Mouse (Mus musculus): ENCODE data around the gene Prpf6. TPM values are rescaled to one million over a fixed set of nuclear protein-coding genes. Genes with fewer than 3 reads are reported as not detected.
A peak's percentile ranks its signal among the peaks of the same experiment; 100 is the strongest.

Gene Prpf6
- polyA plus RNA-seq, 1 experiment from 2014 or later: 74.5 TPM

GRCm38 (mm10) chr2:181684713-181685112, 93.0 kb downstream of the Prpf6 start:
- no peak overlapping the region for H3K9ac ChIP-seq (replicated peaks; ENCODE audit: low read depth, low read length)
- H3K27ac ChIP-seq (ENCODE audit: low read length): no peak overlapping the region
- no peaks in the 10 kb centered on the region for H3K9me3 ChIP-seq (ENCODE audit: control insufficient read depth, low read length)
- no peak overlapping the region for H3K4me3 ChIP-seq (replicated peaks; ENCODE audit: low read length)
- no peak overlapping the region for H3K4me2 ChIP-seq (ENCODE audit: low read length)
- H3K36me3 ChIP-seq (ENCODE audit: control insufficient read depth, insufficient read depth): peaks cover 14% of the 10 kb centered on the region
- no peak for ATAC-seq
- H3K4me1 ChIP-seq (replicated peaks; ENCODE audit: control insufficient read depth, insufficient read depth, low read length): peaks cover 13% of the 10 kb centered on the region
- no peaks in the 10 kb centered on the region for H3K27me3 ChIP-seq (replicated peaks; ENCODE audit: control insufficient read depth, insufficient read depth, low read length)
- WGBS: 75% methylated on average over 1 of the region's 1 CpGs

GRCm38 (mm10) chr2:181685686-181686085, 94.0 kb downstream of the Prpf6 start:
- ATAC-seq: no peak
- Histone ChIP-seq H3K4me3 (replicated peaks; ENCODE audit: low read length) (no peak overlapping the region), H3K4me1 (replicated peaks; ENCODE audit: control insufficient read depth, insufficient read depth, low read length) (peaks cover 9% of the 10 kb centered on the region), H3K9me3 (ENCODE audit: control insufficient read depth, low read length) (no peaks in the 10 kb centered on the region), H3K4me2 (ENCODE audit: low read length) (no peak overlapping the region), H3K36me3 (ENCODE audit: control insufficient read depth, insufficient read depth) (peaks cover 14% of the 10 kb centered on the region), H3K9ac (replicated peaks; ENCODE audit: low read depth, low read length) (no peak overlapping the region), H3K27ac (ENCODE audit: low read length) (no peak overlapping the region), H3K27me3 (replicated peaks; ENCODE audit: control insufficient read depth, insufficient read depth, low read length) (no peaks in the 10 kb centered on the region)
- 94% methylated on average over 4 of the region's 4 CpGs for WGBS

DNA sequence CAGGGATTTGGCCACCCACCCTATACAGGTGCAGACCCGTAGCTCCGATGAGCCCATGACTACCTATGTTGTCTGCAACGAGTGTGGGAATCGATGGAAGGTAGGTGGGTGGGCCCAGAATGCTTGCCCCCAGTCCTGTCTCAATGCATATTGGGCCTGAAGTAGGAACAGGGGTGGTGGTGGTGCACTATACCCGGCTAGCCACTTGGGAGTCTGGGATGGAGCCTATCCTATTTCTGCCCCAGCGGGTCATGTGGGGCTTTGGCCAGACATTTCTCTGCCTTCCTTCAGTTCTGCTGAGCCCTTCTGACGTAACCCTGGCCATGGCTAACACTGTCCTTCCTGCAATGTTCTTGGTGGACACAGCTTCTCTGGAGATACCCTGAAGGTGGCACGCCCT, 95.9 kb downstream of the Prpf6 start:
- no peaks in the 10 kb centered on the region for H3K9me3 ChIP-seq (ENCODE audit: control insufficient read depth, low read length)
- peaks cover 14% of the 10 kb centered on the region for H3K36me3 ChIP-seq (ENCODE audit: control insufficient read depth, insufficient read depth)
- no peak overlapping the region for H3K4me3 ChIP-seq (replicated peaks; ENCODE audit: low read length)
- 93% methylated on average over 8 of the region's 8 CpGs for WGBS
- no peak for ATAC-seq
- H3K4me1 ChIP-seq (replicated peaks; ENCODE audit: control insufficient read depth, insufficient read depth, low read length): peaks cover 3% of the 10 kb centered on the region
- H3K4me2 ChIP-seq (ENCODE audit: low read length): no peak overlapping the region
- no peaks in the 10 kb centered on the region for H3K27me3 ChIP-seq (replicated peaks; ENCODE audit: control insufficient read depth, insufficient read depth, low read length)
- no peak overlapping the region for H3K9ac ChIP-seq (replicated peaks; ENCODE audit: low read depth, low read length)
- no peak overlapping the region for H3K27ac ChIP-seq (ENCODE audit: low read length)

- H3K4me1 ChIP-seq (replicated peaks; ENCODE audit: control insufficient read depth, insufficient read depth, low read length): peaks cover 15% of the 10 kb centered on the region
- no peak overlapping the region for H3K9ac ChIP-seq (replicated peaks; ENCODE audit: low read depth, low read length)
- ATAC-seq: no peak
- peaks cover 14% of the 10 kb centered on the region for H3K36me3 ChIP-seq (ENCODE audit: control insufficient read depth, insufficient read depth)
- H3K27ac ChIP-seq (ENCODE audit: low read length): no peak overlapping the region
- no peaks in the 10 kb centered on the region for H3K9me3 ChIP-seq (ENCODE audit: control insufficient read depth, low read length)
- H3K27me3 ChIP-seq (replicated peaks; ENCODE audit: control insufficient read depth, insufficient read depth, low read length): no peaks in the 10 kb centered on the region
- H3K4me3 ChIP-seq (replicated peaks; ENCODE audit: low read length): no peak overlapping the region
- WGBS: 91% methylated on average over 10 of the region's 10 CpGs
- no peak overlapping the region for H3K4me2 ChIP-seq (ENCODE audit: low read length)
Observed at GRCm38 (mm10) chr2:181689466-181690160, 97.9 kb downstream of the Prpf6 start.

- no peak for ATAC-seq
- WGBS: 91% methylated on average over 6 of the region's 6 CpGs
- Histone ChIP-seq H3K9me3 (ENCODE audit: control insufficient read depth, low read length) (no peaks in the 10 kb centered on the region), H3K27me3 (replicated peaks; ENCODE audit: control insufficient read depth, insufficient read depth, low read length) (no peaks in the 10 kb centered on the region), H3K9ac (replicated peaks; ENCODE audit: low read depth, low read length) (no peak overlapping the region), H3K4me2 (ENCODE audit: low read length) (no peak overlapping the region), H3K36me3 (ENCODE audit: control insufficient read depth, insufficient read depth) (peaks cover 11% of the 10 kb centered on the region), H3K27ac (ENCODE audit: low read length) (no peak overlapping the region), H3K4me3 (replicated peaks; ENCODE audit: low read length) (no peak overlapping the region), H3K4me1 (replicated peaks; ENCODE audit: control insufficient read depth, insufficient read depth, low read length) (peaks cover 15% of the 10 kb centered on the region)
Observed at GRCm38 (mm10) chr2:181691083-181691482, 99.4 kb downstream of the Prpf6 start.

DNA sequence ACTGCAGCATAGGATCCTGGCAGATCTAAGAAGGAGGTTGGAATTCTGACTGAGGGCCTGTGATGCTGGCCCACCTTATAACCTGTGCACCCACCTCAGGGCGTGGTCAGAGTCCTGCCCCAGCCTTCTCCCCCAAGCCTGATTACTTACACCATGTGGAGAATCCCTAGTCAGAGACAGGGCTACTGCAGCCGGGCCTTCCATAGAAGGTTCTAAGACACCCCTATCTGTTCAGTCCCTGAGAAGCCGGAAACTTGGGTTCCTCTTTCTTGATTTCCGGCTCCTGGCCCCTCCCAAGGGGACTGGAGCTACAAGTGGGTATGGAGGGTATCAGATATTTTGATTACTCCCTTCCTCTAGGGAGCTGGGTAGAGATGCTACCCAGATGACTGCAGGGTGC, 99.9 kb downstream of the Prpf6 start:
- no peak for ATAC-seq
- H3K27ac ChIP-seq (ENCODE audit: low read length): no peak overlapping the region
- no peak overlapping the region for H3K4me2 ChIP-seq (ENCODE audit: low read length)
- H3K36me3 ChIP-seq (ENCODE audit: control insufficient read depth, insufficient read depth): peaks cover 11% of the 10 kb centered on the region
- peaks cover 15% of the 10 kb centered on the region for H3K4me1 ChIP-seq (replicated peaks; ENCODE audit: control insufficient read depth, insufficient read depth, low read length)
- H3K9me3 ChIP-seq (ENCODE audit: control insufficient read depth, low read length): no peaks in the 10 kb centered on the region
- no peak overlapping the region for H3K9ac ChIP-seq (replicated peaks; ENCODE audit: low read depth, low read length)
- H3K27me3 ChIP-seq (replicated peaks; ENCODE audit: control insufficient read depth, insufficient read depth, low read length): no peaks in the 10 kb centered on the region
- H3K4me3 ChIP-seq (replicated peaks; ENCODE audit: low read length): no peak overlapping the region
- WGBS: 88% methylated on average over 4 of the region's 4 CpGs

- H3K36me3 ChIP-seq (ENCODE audit: control insufficient read depth, insufficient read depth): peaks cover 11% of the 10 kb centered on the region
- H3K4me3 ChIP-seq (replicated peaks; ENCODE audit: low read length): no peak overlapping the region
- no peak overlapping the region for H3K27ac ChIP-seq (ENCODE audit: low read length)
- no peak overlapping the region for H3K4me2 ChIP-seq (ENCODE audit: low read length)
- H3K9me3 ChIP-seq (ENCODE audit: control insufficient read depth, low read length): no peaks in the 10 kb centered on the region
- ATAC-seq: no peak
- WGBS: 90% methylated on average over 3 of the region's 3 CpGs
- peaks cover 15% of the 10 kb centered on the region for H3K4me1 ChIP-seq (replicated peaks; ENCODE audit: control insufficient read depth, insufficient read depth, low read length)
- no peak overlapping the region for H3K9ac ChIP-seq (replicated peaks; ENCODE audit: low read depth, low read length)
- no peaks in the 10 kb centered on the region for H3K27me3 ChIP-seq (replicated peaks; ENCODE audit: control insufficient read depth, insufficient read depth, low read length)
Observed at GRCm38 (mm10) chr2:181692304-181692703, 100.6 kb downstream of the Prpf6 start.

- H3K4me1 ChIP-seq (replicated peaks; ENCODE audit: control insufficient read depth, insufficient read depth, low read length): peaks cover 15% of the 10 kb centered on the region
- peak within 1 kb of the TSS; percentile 74 for H3K4me3 ChIP-seq (replicated peaks; ENCODE audit: low read length)
- peak within 1 kb of the TSS; percentile 83 for H3K9ac ChIP-seq (replicated peaks; ENCODE audit: low read depth, low read length)
- peak; percentile 84 for ATAC-seq
- H3K36me3 ChIP-seq (ENCODE audit: control insufficient read depth, insufficient read depth): peaks cover 5% of the 10 kb centered on the region
- H3K4me2 ChIP-seq (ENCODE audit: low read length): peak within 1 kb of the TSS; percentile 82
- H3K27ac ChIP-seq (ENCODE audit: low read length): peak within 1 kb of the TSS; percentile 51; the same call in 1 of the 2 replicates
- 0% methylated on average over 68 of the region's 75 CpGs for WGBS
- no peaks in the 10 kb centered on the region for H3K9me3 ChIP-seq (ENCODE audit: control insufficient read depth, low read length)
- no peaks in the 10 kb centered on the region for H3K27me3 ChIP-seq (replicated peaks; ENCODE audit: control insufficient read depth, insufficient read depth, low read length)
Observed at GRCm38 (mm10) chr2:181693339-181694280, 101.9 kb downstream of the Prpf6 start, which contains the start of gene Rgs19. TSS of gene Rgs19 (minus strand) at chr2:181693977.

- no peak for ATAC-seq
- H3K36me3 ChIP-seq (ENCODE audit: control insufficient read depth, insufficient read depth): peaks cover under 1% of the 10 kb centered on the region; the same call in 1 of the 2 replicates
- no peak overlapping the region for H3K9ac ChIP-seq (replicated peaks; ENCODE audit: low read depth, low read length)
- H3K4me1 ChIP-seq (replicated peaks; ENCODE audit: control insufficient read depth, insufficient read depth, low read length): peaks cover 15% of the 10 kb centered on the region
- H3K27ac ChIP-seq (ENCODE audit: low read length): no peak overlapping the region
- no peak overlapping the region for H3K4me3 ChIP-seq (replicated peaks; ENCODE audit: low read length)
- H3K9me3 ChIP-seq (ENCODE audit: control insufficient read depth, low read length): no peaks in the 10 kb centered on the region
- H3K27me3 ChIP-seq (replicated peaks; ENCODE audit: control insufficient read depth, insufficient read depth, low read length): no peaks in the 10 kb centered on the region
- 85% methylated on average over 3 of the region's 3 CpGs for WGBS
- H3K4me2 ChIP-seq (ENCODE audit: low read length): peak overlapping the region; percentile 82
Observed at GRCm38 (mm10) chr2:181694581-181694980, 102.9 kb downstream of the Prpf6 start.

Measured in forebrain, embryonic 16.5 days (tissue).